Mouse (Mus musculus): ENCODE data around the gene 1700013G24Rik. TPM values are rescaled to one million over a fixed set of nuclear protein-coding genes. Genes with fewer than 3 reads are reported as not detected.

1700013G24Rik gene
- total RNA-seq, 2 experiments from 2014 or later: not detected

DNA sequence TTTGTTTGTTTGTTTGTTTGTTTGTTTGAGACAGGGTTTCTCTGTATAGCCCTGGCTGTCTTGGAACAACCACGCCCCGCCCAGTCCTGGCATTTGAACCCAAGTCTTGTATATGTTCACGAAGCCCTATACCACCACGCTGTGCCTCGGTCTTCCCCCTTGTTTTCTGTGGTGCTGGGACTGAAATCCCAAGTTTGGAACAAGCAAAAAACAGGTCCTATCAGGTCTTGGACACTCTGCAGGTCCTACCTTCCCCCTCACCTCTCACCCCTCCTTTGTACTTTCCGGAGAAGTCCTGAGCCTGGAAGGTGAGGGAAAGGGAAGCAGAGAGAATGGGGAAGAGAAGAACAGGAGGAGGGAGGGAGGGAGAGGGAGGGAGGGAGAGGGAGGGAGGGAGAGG is 894 bp upstream of the 1700013G24Rik start:
- intact Hi-C loops (cut with DNase I): no loop called here
- no peak for DNase-seq (ENCODE audit: low spot score in 2 of 2)

DNA sequence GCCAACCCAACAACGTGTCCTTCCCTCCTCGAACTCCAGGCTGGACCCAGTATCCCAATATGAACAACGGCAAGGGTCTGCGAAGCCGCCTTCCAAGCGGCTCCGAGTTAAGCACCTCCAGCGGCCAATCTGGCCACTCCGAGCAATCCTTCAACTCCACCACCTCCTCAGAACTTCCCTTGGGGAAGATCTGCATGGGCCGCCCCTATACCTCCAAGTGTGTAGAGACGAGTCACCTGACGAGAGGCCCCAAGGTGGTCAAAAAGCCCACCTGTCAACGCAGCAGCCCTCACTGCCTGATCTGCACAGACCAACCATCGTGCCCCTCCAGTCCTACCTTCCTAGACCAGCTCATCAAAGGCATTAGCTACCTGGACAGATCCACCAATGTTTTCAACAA is 1.5 kb downstream of the 1700013G24Rik start:
- intact Hi-C loops (cut with DNase I): no loop called here
- DNase-seq (ENCODE audit: low spot score in 2 of 2): no peak

- intact Hi-C loops (cut with DNase I): no loop called here
- DNase-seq (ENCODE audit: low spot score in 2 of 2): no peak
Measured at GRCm38 (mm10) chr4:137456581-137456980, 3.5 kb downstream of the 1700013G24Rik start.

DNA sequence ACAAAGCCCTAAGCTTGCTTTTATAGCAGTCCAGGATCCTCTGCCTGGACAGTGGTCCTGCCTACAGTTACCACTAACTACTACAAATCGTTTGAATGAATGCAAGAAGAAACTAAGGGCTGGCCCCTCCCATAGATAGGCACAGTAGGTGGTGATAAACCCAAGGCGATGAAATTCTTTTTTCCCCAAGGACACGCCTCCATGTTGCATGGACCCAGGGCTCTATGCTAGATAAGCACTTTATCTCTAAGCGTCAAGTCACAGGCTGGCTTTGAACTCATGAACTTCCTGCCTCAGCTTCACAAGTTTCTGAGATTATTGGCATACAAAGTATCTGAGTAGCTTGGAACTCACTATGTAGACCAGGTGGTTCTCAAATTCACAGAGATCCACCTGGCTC is 4.2 kb downstream of the 1700013G24Rik start:
- intact Hi-C loops (cut with DNase I): no loop called here
- no peak for DNase-seq (ENCODE audit: low spot score in 2 of 2)

DNA sequence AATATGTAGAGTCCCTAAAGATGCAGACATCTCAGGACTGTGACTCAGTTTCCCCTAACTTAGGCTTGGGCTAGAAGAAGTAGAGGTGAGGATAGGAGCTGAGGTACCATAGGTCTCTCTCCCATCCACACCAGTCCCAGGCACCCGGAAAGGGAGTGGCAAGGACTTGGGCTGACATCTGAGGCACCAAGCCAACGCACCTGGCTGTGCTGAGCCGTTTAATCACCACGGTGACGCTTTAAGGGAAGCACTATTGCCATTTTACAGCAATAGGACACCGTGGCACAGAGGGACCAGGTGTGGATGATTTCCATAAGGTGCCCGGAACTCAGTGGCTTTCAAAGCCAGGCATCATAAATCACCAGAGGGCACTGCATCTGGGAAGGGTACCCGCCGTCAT is 5.2 kb downstream of the 1700013G24Rik start:
- no peak for DNase-seq (ENCODE audit: low spot score in 2 of 2)
- intact Hi-C loops (cut with DNase I): no loop called here

DNA sequence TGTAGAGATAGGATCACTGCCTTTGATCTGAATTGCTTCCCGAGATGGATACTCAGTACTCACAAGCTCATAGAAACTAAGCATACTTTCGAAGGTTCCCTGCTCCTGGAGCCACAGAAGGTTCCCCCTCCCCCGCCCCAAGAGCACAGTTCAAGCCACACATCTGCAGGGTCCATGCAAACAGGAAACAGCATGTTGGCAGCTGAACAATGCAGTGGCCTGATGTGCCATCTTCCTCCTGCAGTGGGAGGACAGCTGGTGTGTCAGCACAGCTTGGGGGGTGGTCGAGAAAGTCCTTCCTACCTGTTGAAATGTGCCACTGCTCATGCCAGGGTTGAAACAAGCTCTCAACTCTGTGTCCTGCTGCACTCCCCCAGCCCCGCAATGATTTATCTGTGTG is 5.8 kb downstream of the 1700013G24Rik start:
- intact Hi-C loops (cut with DNase I): no loop called here

GRCm38 (mm10) chr4:137460676-137461075 is 7.6 kb downstream of the 1700013G24Rik start:
- intact Hi-C loops (cut with DNase I): no loop called here
- no peak for DNase-seq (ENCODE audit: low spot score in 2 of 2)

More for the DNA sequence above, 5.8 kb downstream of the 1700013G24Rik start:
- no peak for DNase-seq (ENCODE audit: low spot score in 2 of 2)

DNA sequence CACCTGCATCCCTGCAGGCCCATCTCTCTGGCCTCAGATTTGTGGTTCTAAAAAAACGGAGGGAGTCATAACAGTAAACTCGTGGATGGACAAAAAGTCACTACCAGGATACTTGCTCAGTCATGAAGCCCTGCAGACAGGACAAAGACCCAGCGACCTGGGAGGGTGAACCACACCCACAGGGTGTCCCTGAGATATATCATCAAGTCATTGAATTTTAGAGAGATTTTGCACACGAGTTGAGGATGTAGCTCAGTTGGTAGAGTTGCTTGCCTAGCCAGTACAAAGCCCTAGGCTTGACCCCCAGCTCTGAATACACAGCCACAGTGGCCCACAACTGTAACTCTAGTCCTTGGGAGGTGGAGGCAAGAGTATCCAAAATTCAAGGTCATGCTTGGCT is 8.1 kb downstream of the 1700013G24Rik start:
- DNase-seq (ENCODE audit: low spot score in 2 of 2): no peak
- intact Hi-C loops (cut with DNase I): no loop called here

- intact Hi-C loops (cut with DNase I): no loop called here
- no peak for DNase-seq (ENCODE audit: low spot score in 2 of 2)
Measured at GRCm38 (mm10) chr4:137461981-137462690, 9.1 kb downstream of the 1700013G24Rik start.

DNA sequence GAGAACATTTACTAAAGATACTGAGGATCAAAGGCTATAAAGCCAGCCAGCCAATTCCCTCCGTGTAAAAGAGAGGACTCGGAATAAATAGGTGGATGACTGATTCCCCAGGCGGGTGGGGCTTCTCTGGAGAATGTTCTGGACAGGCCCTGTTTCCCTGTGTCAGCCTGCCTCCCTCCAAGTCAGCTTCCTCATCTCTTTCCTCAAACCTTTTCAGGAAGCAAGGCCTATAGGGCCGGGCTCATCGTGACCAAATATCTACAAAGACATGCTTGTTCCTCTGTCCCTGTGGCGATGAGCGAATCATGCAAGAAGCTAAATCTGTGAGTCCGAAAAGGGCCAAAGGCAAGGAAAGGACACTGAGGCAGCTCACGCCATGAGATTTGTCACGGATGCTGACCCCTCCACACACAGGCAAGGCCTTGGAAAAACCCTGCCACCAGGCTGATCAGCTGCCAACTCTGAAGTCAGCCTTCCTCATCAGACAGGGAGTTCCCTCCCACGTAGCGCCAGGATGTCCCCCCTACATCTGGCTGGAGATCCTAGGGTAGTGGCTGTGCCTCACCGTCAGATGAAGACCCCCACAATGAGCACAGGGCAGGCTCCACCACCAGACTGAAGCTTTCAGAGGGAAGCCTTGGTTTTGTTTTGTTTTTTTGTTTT is 12.2 kb downstream of the 1700013G24Rik start:
- DNase-seq (ENCODE audit: low spot score in 2 of 2): no peak
- intact Hi-C loops (cut with DNase I): no loop called here

DNA sequence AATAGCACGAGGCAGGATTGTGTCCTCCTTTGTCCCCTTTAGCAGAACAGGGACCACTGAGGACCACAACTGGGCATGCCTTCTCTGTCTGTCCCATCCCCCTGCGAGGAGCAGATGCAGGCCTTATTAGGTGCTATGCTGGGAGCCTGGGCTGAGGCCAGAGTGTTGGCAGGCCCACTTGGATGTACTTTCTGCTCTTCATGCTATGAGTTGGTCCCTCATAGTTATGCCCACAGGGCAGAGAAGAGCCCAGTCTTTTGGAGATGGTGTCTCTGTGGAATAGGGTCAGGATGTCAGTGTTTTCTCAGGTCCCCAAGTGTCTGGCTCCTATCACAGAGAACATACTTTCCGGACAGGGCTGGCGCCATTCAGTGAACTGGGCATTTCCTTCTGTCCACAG is 13.9 kb downstream of the 1700013G24Rik start:
- intact Hi-C loops (cut with DNase I): no loop called here
- no peak for DNase-seq (ENCODE audit: low spot score in 2 of 2)

DNA sequence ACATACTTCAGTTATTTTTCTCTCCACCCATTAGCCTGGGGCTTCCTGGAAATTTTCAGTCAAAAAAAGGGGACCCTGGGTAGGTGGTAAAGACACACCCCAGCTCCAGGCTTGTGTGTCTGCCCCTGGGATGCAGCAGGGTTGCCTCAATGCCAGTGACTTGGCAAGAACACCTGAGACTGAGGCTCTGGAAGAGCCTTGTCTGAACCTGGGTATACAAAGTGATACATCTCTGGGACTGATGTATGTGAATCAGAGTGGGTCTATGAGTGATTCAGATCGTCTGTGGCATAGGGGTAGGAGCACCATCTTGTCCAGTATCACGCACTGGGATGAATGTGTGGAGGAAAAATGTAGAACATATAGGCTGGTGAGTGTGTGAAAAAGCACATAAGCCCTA is 14.4 kb downstream of the 1700013G24Rik start:
- DNase-seq (ENCODE audit: low spot score in 2 of 2): no peak
- intact Hi-C loops (cut with DNase I): no loop called here

GRCm38 (mm10) chr4:137468260-137469080 is 15.4 kb downstream of the 1700013G24Rik start, which contains the start of gene Hspg2:
Hspg2 (plus strand) TSS chr4:137468769.
- peak; percentile 72 to 77 for DNase-seq (ENCODE audit: low spot score in 2 of 2)
- intact Hi-C loops (cut with DNase I): no loop called here

GRCm38 (mm10) chr4:137469081-137469844 is 16.2 kb downstream of the 1700013G24Rik start:
- intact Hi-C loops (cut with DNase I): no loop called here
- DNase-seq (ENCODE audit: low spot score in 2 of 2): no peak

GRCm38 (mm10) chr4:137469845-137470692 is 17.0 kb downstream of the 1700013G24Rik start:
- no peak for DNase-seq (ENCODE audit: low spot score in 2 of 2)
- intact Hi-C loops (cut with DNase I): no loop called here

DNA sequence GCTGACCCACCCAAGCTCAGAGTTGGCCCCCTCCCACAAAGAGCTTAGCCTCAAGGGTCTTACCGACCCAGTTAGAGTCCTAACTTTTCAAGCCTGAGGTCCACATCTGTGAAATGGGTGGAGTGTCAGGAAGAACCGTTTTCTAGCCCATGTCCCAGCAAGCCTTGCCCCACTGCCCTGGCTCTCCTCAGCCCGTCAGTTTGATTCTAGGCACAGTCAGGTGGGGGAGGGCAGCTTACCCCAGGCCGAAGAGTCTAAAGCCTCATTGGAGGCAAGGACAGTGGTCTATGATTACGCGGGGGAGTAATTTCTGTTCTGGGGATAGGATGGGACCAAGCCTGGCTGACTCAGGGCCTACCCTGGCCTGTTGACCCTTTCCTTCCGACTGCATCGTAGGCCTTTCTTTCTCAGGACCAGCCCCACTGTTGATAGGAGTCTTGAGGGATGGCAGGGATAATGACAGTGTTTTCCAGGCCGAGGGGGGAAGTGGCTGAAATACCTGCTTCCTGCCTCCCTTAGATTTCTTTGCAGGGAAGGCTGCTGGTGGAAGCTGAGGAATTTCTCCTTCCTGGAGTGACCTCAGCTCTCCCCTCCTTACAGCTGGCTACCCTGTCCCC is 17.7 kb downstream of the 1700013G24Rik start:
- intact Hi-C loops (cut with DNase I): no loop called here
- DNase-seq (ENCODE audit: low spot score in 2 of 2): no peak

GRCm38 (mm10) chr4:137471326-137471725 is 18.2 kb downstream of the 1700013G24Rik start:
- no peak for DNase-seq (ENCODE audit: low spot score in 2 of 2)
- intact Hi-C loops (cut with DNase I): no loop called here

DNA sequence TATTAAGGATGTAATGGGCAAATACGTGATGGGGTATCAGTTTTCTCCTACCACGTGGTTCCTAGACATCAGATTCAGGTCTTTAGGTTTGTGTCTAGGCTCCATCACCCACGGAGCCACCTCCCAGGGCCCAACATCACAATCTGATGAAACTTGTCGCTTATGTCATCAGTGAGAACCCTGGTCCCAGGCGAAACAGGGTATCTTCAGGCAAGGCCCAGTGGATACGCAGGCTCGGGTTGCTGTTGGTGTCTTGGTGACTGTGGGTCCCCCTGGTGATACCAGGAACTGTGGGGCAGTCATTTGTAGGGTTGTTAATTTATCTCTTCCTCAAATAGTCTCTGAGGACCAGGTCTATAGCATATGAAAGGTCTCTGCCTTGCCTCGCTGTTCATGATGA is 20.2 kb downstream of the 1700013G24Rik start:
- intact Hi-C loops (cut with DNase I): no loop called here
- DNase-seq (ENCODE audit: low spot score in 2 of 2): no peak
